Mouse (Mus musculus) gastrocnemius, postnatal 10 days (tissue): Measurements from ENCODE around the gene St3gal6. TPM values are rescaled to one million over a fixed set of nuclear protein-coding genes. Genes with fewer than 3 reads are reported as not detected.

Experiments used
- DNase-seq: peaks from one replicate; pipeline ENCODE4 v3.0.0; 2021; ENCODE audit warnings: mixed read lengths
- total RNA-seq, 2 experiments: library from RNA; stranded (reverse); gene quantifications; 2 replicates each; pipeline ENCODE4 v1.2.3; 2021

Gene St3gal6
- total RNA-seq, 2 experiments from 2014 or later: 37.3 to 40.5 TPM

DNA sequence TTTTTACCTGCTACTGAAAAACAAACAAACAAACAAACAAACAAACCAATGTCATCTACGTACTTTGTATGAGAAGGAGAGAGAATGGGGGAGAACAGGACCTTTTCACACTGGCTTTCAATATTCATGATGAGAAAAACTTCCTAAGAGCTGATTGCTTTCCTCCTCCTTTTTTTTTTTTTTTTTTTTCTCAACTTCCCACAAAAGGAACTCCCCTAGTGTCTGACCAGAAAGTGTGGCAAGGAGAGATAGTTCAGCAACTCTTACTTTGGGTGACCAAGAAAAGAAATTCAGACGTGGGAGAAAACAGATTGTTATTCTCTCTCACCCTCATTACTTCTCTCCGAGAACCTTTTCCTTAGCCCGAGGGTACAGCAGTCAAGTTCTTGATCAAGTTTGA lies 2.9 kb downstream of the St3gal6 start:
- DNase-seq: no peak

GRCm38 (mm10) chr16:58520457-58520856 lies 3.6 kb downstream of the St3gal6 start:
- no peak for DNase-seq

DNA sequence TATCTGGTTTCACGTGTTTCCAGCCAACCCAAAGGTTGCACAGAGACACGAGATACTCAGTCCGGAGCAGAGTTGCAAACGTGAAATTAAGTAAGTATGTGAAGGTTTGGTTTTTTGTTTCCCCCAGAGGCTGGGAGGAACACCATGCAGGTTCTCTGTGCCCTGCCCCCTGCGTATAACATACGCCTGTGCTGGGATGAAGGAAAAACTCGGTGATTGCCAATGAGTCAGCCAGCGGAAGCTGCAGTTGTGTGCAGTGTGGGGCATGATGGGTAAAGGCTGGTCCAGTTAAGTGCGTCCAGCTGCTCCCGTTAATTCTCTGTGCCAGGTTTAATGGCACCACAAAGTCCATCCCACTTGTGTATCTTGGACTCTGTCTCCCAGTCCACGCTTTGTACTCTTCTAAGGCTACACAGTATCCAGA lies 4.4 kb downstream of the St3gal6 start:
- no peak for DNase-seq

GRCm38 (mm10) chr16:58516960-58517798 lies 6.9 kb downstream of the St3gal6 start:
- no peak for DNase-seq

- DNase-seq: no peak
Observed at GRCm38 (mm10) chr16:58516161-58516560, 7.9 kb downstream of the St3gal6 start.

GRCm38 (mm10) chr16:58514565-58514964 lies 9.5 kb downstream of the St3gal6 start:
- no peak for DNase-seq

GRCm38 (mm10) chr16:58513755-58514154 lies 10.3 kb downstream of the St3gal6 start:
- no peak for DNase-seq

GRCm38 (mm10) chr16:58512887-58513286 lies 11.2 kb downstream of the St3gal6 start:
- DNase-seq: no peak

GRCm38 (mm10) chr16:58512181-58512761 lies 11.8 kb downstream of the St3gal6 start:
- no peak for DNase-seq

- DNase-seq: no peak
Observed at GRCm38 (mm10) chr16:58504945-58505344, 19.1 kb downstream of the St3gal6 start.

- DNase-seq: no peak
Observed at GRCm38 (mm10) chr16:58502566-58502965, 21.5 kb downstream of the St3gal6 start.

GRCm38 (mm10) chr16:58501760-58502301 lies 22.2 kb downstream of the St3gal6 start:
- no peak for DNase-seq

- no peak for DNase-seq
Observed at GRCm38 (mm10) chr16:58499650-58500049, 24.4 kb downstream of the St3gal6 start.

GRCm38 (mm10) chr16:58499172-58499584 lies 24.9 kb downstream of the St3gal6 start:
- DNase-seq: no peak

DNA sequence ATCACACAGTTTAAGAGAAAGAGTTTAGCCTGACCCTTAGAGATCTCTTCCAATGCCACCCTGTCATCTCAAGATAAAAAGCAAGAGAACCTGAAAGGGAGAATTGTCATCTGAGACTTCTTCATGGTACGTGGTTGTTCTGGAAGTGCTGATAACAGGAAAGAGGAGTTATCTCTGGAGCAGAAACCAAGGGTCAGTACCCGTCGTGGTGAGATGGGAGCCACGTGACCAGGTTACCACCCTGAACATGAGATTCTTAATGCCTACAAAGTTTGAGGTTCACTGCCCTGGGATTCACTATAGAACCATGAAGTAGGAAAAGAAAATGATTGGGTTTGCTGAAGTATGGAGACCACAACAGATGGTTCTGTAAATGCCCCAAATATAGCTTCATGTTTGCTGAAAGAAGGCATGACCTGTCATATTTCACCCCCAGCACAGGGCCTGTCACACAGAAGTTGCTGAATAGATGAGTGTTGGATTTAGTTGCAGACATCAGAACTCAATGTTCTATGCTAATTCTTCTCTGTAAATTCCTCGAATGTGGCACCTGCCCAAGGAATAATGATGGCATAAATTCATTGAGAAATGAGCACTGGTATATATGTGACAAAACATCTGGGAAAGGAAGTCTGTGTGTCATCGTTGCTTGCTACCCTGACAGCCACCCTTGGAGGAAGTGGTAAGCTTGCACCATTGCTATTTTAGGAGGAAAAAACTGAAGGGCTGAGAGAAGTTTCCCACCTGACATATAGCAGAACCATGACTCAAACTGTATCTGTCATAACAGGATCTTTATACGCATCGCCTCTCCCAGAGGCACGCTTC lies 25.9 kb downstream of the St3gal6 start:
- DNase-seq: no peak

DNA sequence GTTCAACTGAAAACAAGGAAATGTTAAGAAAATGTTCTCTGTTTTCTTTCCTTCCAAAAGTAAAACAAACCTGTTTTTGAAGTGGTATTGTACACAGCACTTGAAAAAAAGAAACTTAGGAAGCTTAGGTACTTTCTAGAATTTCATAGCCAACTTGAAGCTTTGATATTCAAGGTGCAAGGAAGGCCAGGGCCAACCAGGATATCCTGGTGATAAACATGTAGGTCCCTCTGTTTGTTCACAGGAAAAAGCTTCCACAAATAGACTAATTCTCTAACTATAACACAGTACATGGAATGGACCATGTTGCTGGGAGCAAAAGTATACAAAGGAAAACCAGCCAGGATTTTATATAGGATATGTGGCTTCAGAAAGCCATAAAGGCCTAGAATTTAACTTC lies 27.3 kb downstream of the St3gal6 start:
- DNase-seq: no peak

DNA sequence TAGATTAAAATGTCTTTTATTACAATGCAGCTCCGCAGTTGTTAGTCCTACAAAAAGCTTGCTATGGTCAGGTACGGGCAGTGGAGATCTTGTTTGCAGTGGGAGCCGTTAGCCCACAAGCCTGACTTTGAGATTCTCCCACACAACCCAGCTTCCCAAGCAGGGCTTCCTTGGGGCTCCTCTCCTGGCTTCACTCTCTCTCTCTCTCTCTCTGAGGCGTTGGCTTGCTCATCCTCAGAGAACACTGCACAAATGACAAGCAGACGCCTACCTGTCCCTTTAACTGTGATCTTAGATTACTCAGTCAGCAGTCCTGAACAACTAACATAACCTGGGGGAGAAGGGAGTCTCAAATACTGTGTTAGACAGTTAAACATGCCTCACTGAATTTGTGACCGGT lies 36.2 kb downstream of the St3gal6 start:
- DNase-seq: no peak

DNA sequence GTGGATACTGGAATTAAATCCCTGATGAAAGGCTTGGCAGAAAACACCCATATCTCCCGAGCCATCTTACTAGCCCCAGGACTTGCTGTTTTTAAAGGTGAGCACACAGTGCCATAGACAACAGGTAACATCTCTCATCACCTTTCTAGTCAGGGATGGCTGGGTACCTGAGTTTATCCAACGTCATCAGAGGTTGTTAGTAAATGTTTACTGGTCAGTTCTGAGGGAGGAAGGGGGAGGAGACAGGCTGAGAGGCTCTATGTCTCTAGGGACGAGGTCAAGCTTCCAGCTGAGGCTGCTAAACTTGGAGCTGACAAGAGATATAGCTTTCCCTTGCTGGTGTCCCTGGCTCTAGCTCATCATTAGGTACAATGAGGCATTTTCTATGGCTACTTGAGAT lies 41.7 kb downstream of the St3gal6 start:
- no peak for DNase-seq

DNA sequence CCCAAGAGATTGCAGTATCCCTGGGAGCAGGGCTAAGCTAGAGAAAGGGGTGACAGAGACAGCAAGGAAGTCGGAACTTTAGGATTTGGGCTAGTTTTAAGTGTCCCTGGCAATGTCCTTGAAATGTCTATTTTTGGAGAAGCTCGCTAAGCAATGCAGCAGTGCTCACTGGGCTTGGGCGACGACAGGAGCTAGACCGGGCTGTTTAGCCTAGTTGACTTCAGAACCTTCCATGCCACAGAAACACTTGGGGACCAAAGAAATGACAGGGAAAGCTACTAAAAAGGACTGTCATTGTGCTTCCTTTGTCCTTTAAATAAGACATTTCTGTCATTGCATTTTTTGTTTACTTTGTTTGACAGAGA lies 42.2 kb downstream of the St3gal6 start:
- DNase-seq: no peak

DNA sequence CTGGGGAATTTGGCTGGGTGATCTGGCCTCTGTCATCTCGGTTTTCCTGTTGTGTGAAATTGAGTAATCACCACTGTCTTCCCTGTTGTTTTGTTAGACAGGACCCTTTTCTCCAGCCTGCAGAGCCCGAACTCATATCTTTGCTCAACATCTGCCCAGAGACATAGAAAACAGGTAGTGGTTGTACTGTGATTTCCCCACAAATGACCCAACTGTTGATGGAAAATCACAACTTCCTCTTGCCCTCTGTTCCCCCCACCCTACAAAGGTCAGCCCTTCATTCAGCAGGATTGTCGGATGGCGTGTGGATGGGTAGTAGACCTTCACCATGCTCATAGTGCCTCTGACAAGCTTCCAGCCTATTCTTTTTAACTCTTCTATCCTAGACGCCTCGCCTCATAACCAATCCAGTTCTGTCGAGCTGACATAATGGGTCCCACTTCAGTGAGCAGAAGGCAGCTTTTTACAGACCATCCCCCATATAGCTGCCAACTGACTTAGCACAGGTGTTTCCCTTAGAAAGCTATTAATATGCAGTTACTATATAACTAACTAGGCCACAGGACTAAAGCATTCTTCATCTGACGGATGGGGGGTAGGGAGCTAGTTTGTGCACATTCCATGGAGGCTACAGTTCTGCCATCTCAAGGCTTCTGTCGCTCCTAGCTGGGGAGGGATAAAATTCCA lies 42.7 kb downstream of the St3gal6 start:
- DNase-seq: no peak

- no peak for DNase-seq
Observed at GRCm38 (mm10) chr16:58479898-58480448, 44.1 kb downstream of the St3gal6 start.

DNA sequence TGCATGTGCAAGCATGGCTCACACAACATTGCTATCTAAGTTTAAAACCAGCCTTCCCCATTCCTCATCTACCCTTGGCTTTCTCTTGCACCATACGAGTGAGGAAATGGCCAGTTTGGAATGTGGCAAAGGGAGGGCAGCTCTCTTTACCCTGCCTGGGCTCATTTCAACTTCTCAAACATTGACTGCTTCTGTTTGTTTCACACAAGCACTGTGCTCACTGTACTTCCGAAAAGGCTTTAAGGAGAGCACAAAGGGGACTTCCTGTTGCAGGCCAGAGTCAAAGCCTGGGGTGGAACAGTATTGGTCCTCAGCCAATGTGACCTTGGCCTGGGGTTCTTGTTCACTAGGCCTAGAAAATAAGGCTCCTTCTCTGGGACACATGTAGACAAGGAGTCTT lies 47.7 kb downstream of the St3gal6 start:
- no peak for DNase-seq
